Mouse (Mus musculus) induced T-regulatory cell, adult 2 months (primary cell): ENCODE measurements around the gene Fgfr2.

Experiments
- DNase-seq: peaks from one replicate; pipeline ENCODE4 v3.0.0-alpha.2; 2012; ENCODE audit warnings: low read depth

Gene Fgfr2

GRCm38 (mm10) chr7:132298412-132298990 lies 824.6 kb downstream of the Fgfr2 start:
- DNase-seq = no peak

- no peak for DNase-seq
Measured at GRCm38 (mm10) chr7:132296661-132297443, 826.3 kb downstream of the Fgfr2 start.

- DNase-seq = no peak
Measured at GRCm38 (mm10) chr7:132296132-132296531, 827.0 kb downstream of the Fgfr2 start.

DNA sequence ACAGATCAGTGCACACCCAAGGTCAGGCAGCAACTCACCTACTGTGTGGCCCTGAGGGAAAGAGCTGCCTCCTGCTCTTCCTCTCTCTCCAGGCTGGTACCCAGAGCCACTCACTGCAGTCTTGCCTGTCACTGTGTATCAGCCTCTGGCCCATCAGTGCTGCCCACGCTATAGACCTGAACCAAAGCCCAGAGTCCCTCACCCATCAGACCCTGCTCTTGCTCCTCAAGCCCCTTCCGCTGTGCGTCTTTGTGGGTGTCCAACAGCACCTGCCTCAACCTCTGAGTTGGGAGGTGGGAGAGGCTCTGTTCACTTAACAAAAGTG lies 835.8 kb downstream of the Fgfr2 start:
- DNase-seq = no peak

GRCm38 (mm10) chr7:132286630-132287339 lies 836.4 kb downstream of the Fgfr2 start:
- DNase-seq = no peak

DNA sequence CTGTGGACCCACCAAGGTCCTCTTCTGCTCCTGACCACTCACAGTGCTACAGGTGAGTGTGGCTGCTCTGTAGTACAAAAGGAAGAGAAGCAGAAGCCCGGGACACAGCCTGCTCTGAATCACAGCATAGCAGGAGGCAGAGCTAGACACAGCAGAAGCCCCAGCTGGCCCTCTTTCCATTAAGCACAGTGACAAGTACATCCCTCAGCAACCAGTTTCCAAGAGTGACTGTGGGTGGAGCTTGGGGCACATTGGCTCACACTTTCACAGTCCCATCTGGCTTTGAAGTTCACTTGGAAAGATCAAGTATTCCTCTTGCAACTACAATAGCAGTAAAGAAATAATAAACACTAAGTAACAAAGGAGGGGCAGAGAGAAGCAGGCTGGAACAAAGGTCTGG lies 838.4 kb downstream of the Fgfr2 start:
- no peak for DNase-seq

GRCm38 (mm10) chr7:132284048-132284737 lies 839.0 kb downstream of the Fgfr2 start:
- no peak for DNase-seq

- no peak for DNase-seq
Measured at GRCm38 (mm10) chr7:132282576-132282975, 840.6 kb downstream of the Fgfr2 start.

DNA sequence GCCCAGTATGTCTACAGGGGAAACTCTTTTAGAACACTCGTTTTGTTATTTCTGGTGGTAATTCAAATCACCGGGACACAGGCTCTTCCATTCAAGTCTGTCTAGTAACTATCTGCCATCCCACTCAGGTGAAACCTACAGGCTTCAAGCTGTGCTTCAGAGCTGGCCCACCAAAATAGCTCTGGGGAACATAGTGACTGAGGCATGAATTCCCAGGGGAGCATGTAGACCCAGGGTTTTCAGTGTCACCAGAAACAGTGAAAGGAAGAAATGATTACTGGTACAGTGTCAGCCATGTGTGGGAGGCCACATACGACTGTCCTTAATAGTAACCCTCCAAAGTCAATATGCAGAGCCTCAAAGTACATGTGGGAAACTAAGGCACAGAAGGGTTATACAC lies 841.0 kb downstream of the Fgfr2 start:
- DNase-seq = no peak

- no peak for DNase-seq
Measured at GRCm38 (mm10) chr7:132281753-132282152, 841.4 kb downstream of the Fgfr2 start.

DNA sequence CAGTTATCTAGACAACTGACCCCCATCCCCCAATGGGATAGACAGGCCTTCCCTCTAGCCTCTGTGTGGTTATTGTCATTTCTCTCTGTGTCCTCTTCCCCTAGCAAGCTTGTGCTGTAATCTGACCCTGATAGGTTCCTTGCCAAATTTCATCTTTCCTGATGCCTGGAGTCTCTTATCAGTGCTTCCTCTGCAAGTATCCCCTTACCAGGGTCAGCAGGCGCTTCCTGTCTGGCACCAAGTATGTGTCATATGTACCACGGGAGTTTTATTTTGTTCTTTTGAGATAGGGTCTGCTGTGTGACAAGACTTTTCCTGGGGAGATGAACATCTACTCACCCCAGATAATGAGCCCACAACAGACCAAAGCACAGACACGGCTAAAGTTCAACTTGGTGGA lies 844.5 kb downstream of the Fgfr2 start:
- DNase-seq = no peak

DNA sequence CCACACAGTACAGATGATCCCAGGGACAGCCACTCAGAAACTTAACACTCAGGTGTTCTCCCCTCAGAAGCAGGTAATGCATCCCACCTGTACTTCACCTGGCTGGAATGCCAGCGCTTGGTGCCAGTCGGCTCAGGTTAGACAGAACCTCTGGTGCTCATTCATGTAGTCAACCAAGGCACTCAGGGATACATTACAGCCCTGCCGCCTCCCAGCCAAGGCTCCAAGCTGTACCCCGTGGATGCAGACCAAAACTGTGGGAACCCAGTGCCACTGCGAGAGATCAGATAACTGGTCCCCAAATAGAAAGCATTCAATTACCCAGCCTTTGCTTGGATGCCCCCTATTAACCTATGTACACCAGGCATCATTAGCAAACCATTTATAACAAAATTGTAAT lies 846.9 kb downstream of the Fgfr2 start:
- DNase-seq = no peak

GRCm38 (mm10) chr7:132273741-132274513 lies 849.2 kb downstream of the Fgfr2 start:
- no peak for DNase-seq

GRCm38 (mm10) chr7:132272984-132273383 lies 850.2 kb downstream of the Fgfr2 start:
- DNase-seq = no peak

- DNase-seq = no peak
Measured at GRCm38 (mm10) chr7:132270364-132270763, 852.8 kb downstream of the Fgfr2 start.

DNA sequence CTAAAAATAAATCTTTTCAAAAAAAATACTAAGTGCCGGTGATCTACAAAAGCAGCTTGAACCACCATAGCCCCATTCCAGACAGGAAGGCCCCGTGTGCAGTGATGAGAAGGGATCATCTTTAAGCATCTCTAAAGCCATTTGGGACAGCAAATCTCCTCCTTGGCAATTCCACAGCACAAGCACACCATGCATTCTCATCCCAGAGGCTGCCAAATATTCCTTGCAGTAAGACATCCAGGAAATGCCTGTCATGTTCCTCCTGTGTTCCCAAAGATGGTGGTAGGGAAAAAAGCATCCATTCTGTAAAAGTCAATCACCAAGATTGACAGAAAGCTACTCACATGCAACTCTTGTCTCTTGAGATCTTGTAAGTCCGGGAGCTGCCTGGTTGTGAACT lies 853.5 kb downstream of the Fgfr2 start:
- DNase-seq = no peak

GRCm38 (mm10) chr7:132267721-132268498 lies 855.2 kb downstream of the Fgfr2 start:
- no peak for DNase-seq

DNA sequence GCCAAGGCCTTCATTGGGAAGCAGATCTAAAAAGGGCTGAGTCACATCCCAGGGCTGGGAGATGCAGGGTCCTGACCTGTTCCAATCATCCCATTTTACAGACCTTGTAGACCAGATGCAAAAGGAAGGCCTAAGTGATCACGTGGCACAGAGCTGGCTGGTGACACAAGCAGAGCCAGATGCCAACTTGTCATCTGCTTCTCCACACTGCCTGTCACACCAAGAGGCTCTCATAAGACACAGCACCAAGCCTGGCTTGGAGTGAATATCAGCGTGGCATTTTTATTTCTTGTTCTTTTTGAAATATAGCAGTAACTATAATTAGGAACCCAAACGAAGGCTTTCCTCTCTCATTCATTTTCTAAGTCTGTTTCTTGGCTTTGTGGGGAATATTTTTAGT lies 858.4 kb downstream of the Fgfr2 start:
- no peak for DNase-seq

GRCm38 (mm10) chr7:132263186-132263585 lies 860.0 kb downstream of the Fgfr2 start:
- no peak for DNase-seq

GRCm38 (mm10) chr7:132262696-132263095 lies 860.5 kb downstream of the Fgfr2 start:
- DNase-seq = no peak

DNA sequence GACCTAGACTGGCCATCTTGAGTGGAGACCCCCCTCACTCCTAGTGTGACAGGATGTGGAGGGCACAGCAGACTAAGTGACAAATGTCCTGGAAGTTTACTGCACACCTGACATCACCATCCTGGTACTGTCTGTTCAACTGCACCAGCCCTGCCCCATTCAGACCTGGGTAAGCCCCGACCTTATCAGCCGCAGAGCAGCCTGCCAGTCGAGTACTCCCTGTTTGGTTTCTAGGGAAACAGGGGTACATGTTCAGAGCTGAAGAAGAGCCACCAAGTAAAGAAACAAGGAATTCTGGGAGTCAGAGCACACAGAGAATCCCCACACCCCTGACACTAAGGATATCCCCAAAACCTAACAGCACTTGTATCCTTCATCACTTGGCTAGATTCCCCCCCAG lies 861.3 kb downstream of the Fgfr2 start:
- DNase-seq = no peak
